Mouse (Mus musculus): ENCODE measurements around the gene Atp5b. TPM values are rescaled to one million over a fixed set of nuclear protein-coding genes. Genes with fewer than 3 reads are reported as not detected.
A peak's percentile ranks its signal among the peaks of the same experiment; 100 is the strongest.

The Atp5b gene
- polyA plus RNA-seq, 2 experiments: 1,269 to 2,011 TPM

GRCm38 (mm10) chr10:128094340-128094968, 11.4 kb downstream of the Atp5b start:
- ATAC-seq (ENCODE audit: low FRiP score, low read depth) (peak; percentile 34), DNase-seq (ENCODE audit: low spot score) (peak; percentile 83)
- Histone ChIP-seq H3K9ac (ENCODE audit: low read depth, low read length, severe bottlenecking) (no peak overlapping the region), H3K4me3 (replicated peaks; ENCODE audit: low read length) (peak overlapping the region; percentile 7), H3K27me3 (ENCODE audit: control insufficient read depth, insufficient read depth, low read length) (no peaks in the 10 kb centered on the region), H3K4me2 (replicated peaks; ENCODE audit: low read depth, low read length, severe bottlenecking) (peak overlapping the region; percentile 92), H3K27ac (replicated peaks; ENCODE audit: low read depth, low read length) (no peak overlapping the region), H3K4me1 (ENCODE audit: control insufficient read depth, insufficient read depth, low read length) (peaks cover 32% of the 10 kb centered on the region), H3K36me3 (ENCODE audit: control insufficient read depth, insufficient read depth, low read length) (peaks cover 14% of the 10 kb centered on the region), H3K9me3 (ENCODE audit: control insufficient read depth, low read length) (no peaks in the 10 kb centered on the region)
- WGBS: 11% methylated on average over 19 of the region's 19 CpGs
- TF ChIP-seq POLR2A (IDR thresholded peaks at IDR 0.05; ENCODE audit: borderline replicate concordance, extremely low read depth, insufficient read depth, insufficient read length): no peak

GRCm38 (mm10) chr10:128095003-128095636, 12.0 kb downstream of the Atp5b start:
- Histone ChIP-seq H3K27me3 (ENCODE audit: control insufficient read depth, insufficient read depth, low read length) (no peaks in the 10 kb centered on the region), H3K4me2 (replicated peaks; ENCODE audit: low read depth, low read length, severe bottlenecking) (peak overlapping the region; percentile 92), H3K27ac (replicated peaks; ENCODE audit: low read depth, low read length) (no peak overlapping the region), H3K9me3 (ENCODE audit: control insufficient read depth, low read length) (no peaks in the 10 kb centered on the region), H3K36me3 (ENCODE audit: control insufficient read depth, insufficient read depth, low read length) (peaks cover 8% of the 10 kb centered on the region; the same call in 1 of the 2 replicates), H3K9ac (ENCODE audit: low read depth, low read length, severe bottlenecking) (no peak overlapping the region), H3K4me1 (ENCODE audit: control insufficient read depth, insufficient read depth, low read length) (peaks cover 32% of the 10 kb centered on the region), H3K4me3 (replicated peaks; ENCODE audit: low read length) (no peak overlapping the region)
- ATAC-seq (ENCODE audit: low FRiP score, low read depth) (no peak), DNase-seq (ENCODE audit: low spot score) (no peak)
- no peak for TF ChIP-seq POLR2A (IDR thresholded peaks at IDR 0.05; ENCODE audit: borderline replicate concordance, extremely low read depth, insufficient read depth, insufficient read length)
- 31% methylated on average over 9 of the region's 9 CpGs for WGBS

- TF ChIP-seq POLR2A (IDR thresholded peaks at IDR 0.05; ENCODE audit: borderline replicate concordance, extremely low read depth, insufficient read depth, insufficient read length): no peak
- DNase-seq (ENCODE audit: low spot score) (no peak), ATAC-seq (ENCODE audit: low FRiP score, low read depth) (no peak)
- no peaks in the 10 kb centered on the region for H3K9me3 ChIP-seq (ENCODE audit: control insufficient read depth, low read length)
- H3K4me2 ChIP-seq (replicated peaks; ENCODE audit: low read depth, low read length, severe bottlenecking): peak overlapping the region; percentile 69; the same call in 1 of the 2 replicates
- H3K4me3 ChIP-seq (replicated peaks; ENCODE audit: low read length): peak overlapping the region; percentile 100
- peaks cover 29% of the 10 kb centered on the region for H3K4me1 ChIP-seq (ENCODE audit: control insufficient read depth, insufficient read depth, low read length)
- 10% methylated on average over 4 of the region's 4 CpGs for WGBS
- H3K9ac ChIP-seq (ENCODE audit: low read depth, low read length, severe bottlenecking): no peak overlapping the region
- H3K36me3 ChIP-seq (ENCODE audit: control insufficient read depth, insufficient read depth, low read length): peaks cover 4% of the 10 kb centered on the region; the same call in 1 of the 2 replicates
- H3K27ac ChIP-seq (replicated peaks; ENCODE audit: low read depth, low read length): no peak overlapping the region
- no peaks in the 10 kb centered on the region for H3K27me3 ChIP-seq (ENCODE audit: control insufficient read depth, insufficient read depth, low read length)
Measured at GRCm38 (mm10) chr10:128096313-128096692, 13.2 kb downstream of the Atp5b start.

- H3K27me3 ChIP-seq (ENCODE audit: control insufficient read depth, insufficient read depth, low read length): no peaks in the 10 kb centered on the region
- no peaks in the 10 kb centered on the region for H3K9me3 ChIP-seq (ENCODE audit: control insufficient read depth, low read length)
- H3K4me2 ChIP-seq (replicated peaks; ENCODE audit: low read depth, low read length, severe bottlenecking): peak overlapping the region; percentile 69
- TF ChIP-seq POLR2A (IDR thresholded peaks at IDR 0.05; ENCODE audit: borderline replicate concordance, extremely low read depth, insufficient read depth, insufficient read length): no peak
- H3K4me1 ChIP-seq (ENCODE audit: control insufficient read depth, insufficient read depth, low read length): peaks cover 23% of the 10 kb centered on the region
- WGBS: under 1% methylated on average over 58 of the region's 86 CpGs
- H3K9ac ChIP-seq (ENCODE audit: low read depth, low read length, severe bottlenecking): peak overlapping the region; percentile 84
- H3K36me3 ChIP-seq (ENCODE audit: control insufficient read depth, insufficient read depth, low read length): peaks cover 4% of the 10 kb centered on the region; the same call in 1 of the 2 replicates
- H3K27ac ChIP-seq (replicated peaks; ENCODE audit: low read depth, low read length): peak overlapping the region; percentile 63
- peak overlapping the region; percentile 100 for H3K4me3 ChIP-seq (replicated peaks; ENCODE audit: low read length)
- peak; percentile 92 for DNase-seq (ENCODE audit: low spot score)
- ATAC-seq (ENCODE audit: low FRiP score, low read depth): peak; percentile 81
Measured at GRCm38 (mm10) chr10:128096693-128097586, 13.9 kb downstream of the Atp5b start.

- peak overlapping the region; percentile 69 for H3K4me2 ChIP-seq (replicated peaks; ENCODE audit: low read depth, low read length, severe bottlenecking)
- peak overlapping the region; percentile 63 for H3K27ac ChIP-seq (replicated peaks; ENCODE audit: low read depth, low read length)
- H3K9me3 ChIP-seq (ENCODE audit: control insufficient read depth, low read length): no peaks in the 10 kb centered on the region
- WGBS: 5% methylated on average over 13 of the region's 13 CpGs
- H3K27me3 ChIP-seq (ENCODE audit: control insufficient read depth, insufficient read depth, low read length): no peaks in the 10 kb centered on the region
- H3K4me1 ChIP-seq (ENCODE audit: control insufficient read depth, insufficient read depth, low read length): peaks cover 20% of the 10 kb centered on the region
- TF ChIP-seq POLR2A (IDR thresholded peaks at IDR 0.05; ENCODE audit: borderline replicate concordance, extremely low read depth, insufficient read depth, insufficient read length): no peak
- ATAC-seq (ENCODE audit: low FRiP score, low read depth) (no peak), DNase-seq (ENCODE audit: low spot score) (no peak)
- H3K4me3 ChIP-seq (replicated peaks; ENCODE audit: low read length): peak overlapping the region; percentile 100
- peaks cover 4% of the 10 kb centered on the region; the same call in 1 of the 2 replicates for H3K36me3 ChIP-seq (ENCODE audit: control insufficient read depth, insufficient read depth, low read length)
- peak overlapping the region; percentile 84 for H3K9ac ChIP-seq (ENCODE audit: low read depth, low read length, severe bottlenecking)
Measured at GRCm38 (mm10) chr10:128097587-128097971, 14.5 kb downstream of the Atp5b start.

All from limb, embryonic 14.5 days (tissue).